Mouse (Mus musculus): ENCODE results near the gene Trim71. TPM values are rescaled to one million over a fixed set of nuclear protein-coding genes. Genes with fewer than 3 reads are reported as not detected.

The Trim71 gene
- polyA plus RNA-seq, 1 experiment from 2014 or later = 0.35 TPM

DNA sequence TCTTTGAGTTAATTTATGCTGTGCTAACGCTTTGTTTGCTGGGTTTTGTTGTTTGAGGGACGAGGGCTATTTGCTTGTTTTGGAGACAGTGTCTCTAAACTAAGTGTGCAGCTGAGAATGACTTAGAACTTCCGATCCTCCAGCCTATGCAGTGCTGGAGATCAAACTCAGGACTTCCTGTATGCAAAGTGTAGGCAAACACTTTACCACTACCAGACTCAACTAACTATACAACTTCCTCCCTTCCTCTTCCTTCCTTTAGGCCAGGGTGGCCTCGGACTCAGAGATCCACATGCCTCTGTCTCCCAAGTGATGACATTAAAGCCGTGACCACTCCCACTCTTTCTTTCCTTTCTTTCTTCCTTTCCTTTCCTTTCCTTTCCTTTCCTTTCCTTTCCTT is 9.4 kb upstream of the Trim71 start:
- Histone ChIP-seq H3K27me3 (replicated peaks) (no peaks in the 10 kb centered on the region), H3K9me3 (replicated peaks) (no peaks in the 10 kb centered on the region), H3K4me1 (no peaks in the 10 kb centered on the region), H3K4me3 (replicated peaks) (no peak overlapping the region), H3K4me2 (no peak overlapping the region), H3K9ac (replicated peaks) (no peak overlapping the region), H3K27ac (replicated peaks) (no peak overlapping the region), H3K36me3 (no peaks in the 10 kb centered on the region)
- WGBS = 61% methylated on average over 5 of the region's 5 CpGs
- no peak for ATAC-seq (ENCODE audit: low FRiP score)

GRCm38 (mm10) chr9:114568682-114569474 is 4.7 kb upstream of the Trim71 start:
- H3K27me3 ChIP-seq (replicated peaks) = no peaks in the 10 kb centered on the region
- 94% methylated on average over 5 of the region's 5 CpGs for WGBS
- no peak for ATAC-seq (ENCODE audit: low FRiP score)
- no peaks in the 10 kb centered on the region for H3K36me3 ChIP-seq
- no peak overlapping the region for H3K4me2 ChIP-seq
- H3K4me1 ChIP-seq = peaks cover 8% of the 10 kb centered on the region; the same call in 1 of the 2 replicates
- H3K27ac ChIP-seq (replicated peaks) = no peak overlapping the region
- no peak overlapping the region for H3K9ac ChIP-seq (replicated peaks)
- H3K9me3 ChIP-seq (replicated peaks) = no peaks in the 10 kb centered on the region
- H3K4me3 ChIP-seq (replicated peaks) = no peak overlapping the region

- H3K9ac ChIP-seq (replicated peaks) = no peak overlapping the region
- H3K27me3 ChIP-seq (replicated peaks) = peaks cover 36% of the 10 kb centered on the region
- under 1% methylated on average over 10 of the region's 10 CpGs for WGBS
- no peak overlapping the region for H3K27ac ChIP-seq (replicated peaks)
- no peaks in the 10 kb centered on the region for H3K9me3 ChIP-seq (replicated peaks)
- no peaks in the 10 kb centered on the region for H3K36me3 ChIP-seq
- H3K4me1 ChIP-seq = peaks cover 43% of the 10 kb centered on the region
- no peak for ATAC-seq (ENCODE audit: low FRiP score)
- H3K4me2 ChIP-seq = peak overlapping the region; percentile 94
- H3K4me3 ChIP-seq (replicated peaks) = peak overlapping the region; percentile 67
These were observed 498 bp upstream of the Trim71 start for GRCm38 (mm10) chr9:114564667-114565066.

DNA sequence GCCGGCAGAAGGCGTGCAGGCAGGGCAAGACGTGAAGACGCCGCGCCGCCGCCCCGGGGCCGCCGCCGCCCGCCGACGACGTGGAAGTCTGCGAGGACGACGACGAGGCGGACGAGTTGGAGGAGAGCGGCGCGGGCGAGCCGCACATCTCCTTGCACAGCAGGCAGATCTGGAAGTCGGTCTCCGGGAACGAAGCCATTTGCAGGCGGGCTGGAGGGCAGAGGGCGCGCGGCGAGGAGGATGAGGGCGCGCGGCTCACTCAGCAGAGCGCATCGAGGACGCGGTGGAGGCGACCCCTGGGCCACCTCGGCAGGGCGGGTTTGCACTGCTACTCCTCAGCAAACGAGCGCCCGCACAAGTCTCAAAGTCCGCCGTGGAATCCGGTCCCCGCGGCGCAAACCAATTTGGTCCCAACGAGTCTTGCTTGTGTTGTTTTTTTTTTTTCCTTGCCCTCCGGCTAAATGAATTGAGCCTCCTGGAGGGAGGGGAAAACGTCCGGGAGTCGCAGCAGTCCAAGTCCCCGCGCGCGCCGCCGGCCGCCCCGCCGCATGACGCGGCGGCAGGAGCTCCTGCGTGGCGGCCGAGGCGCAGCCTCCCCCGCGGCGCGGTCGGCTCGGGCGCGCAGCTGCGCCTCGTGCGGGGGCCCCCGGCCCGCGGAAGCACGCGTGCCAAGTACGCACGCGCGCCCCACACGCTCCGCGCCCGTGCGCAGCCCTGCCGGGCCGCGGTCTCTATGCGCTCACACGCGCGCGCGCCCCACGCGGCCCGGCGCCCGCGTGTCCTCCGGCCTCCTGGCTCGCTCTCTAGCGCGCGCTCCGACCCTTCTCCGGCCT is 1.0 kb downstream of the Trim71 start:
- Histone ChIP-seq H3K9me3 (replicated peaks) (no peaks in the 10 kb centered on the region), H3K4me1 (peaks cover 43% of the 10 kb centered on the region), H3K27ac (replicated peaks) (peak overlapping the region; percentile 74), H3K9ac (replicated peaks) (peak overlapping the region; percentile 68), H3K36me3 (no peaks in the 10 kb centered on the region), H3K4me3 (replicated peaks) (peak overlapping the region; percentile 67), H3K27me3 (replicated peaks) (peaks cover 51% of the 10 kb centered on the region), H3K4me2 (peak overlapping the region; percentile 94)
- peak; percentile 89 for ATAC-seq (ENCODE audit: low FRiP score)
- WGBS = under 1% methylated on average over 97 of the region's 122 CpGs

GRCm38 (mm10) chr9:114562031-114562918 is 1.9 kb downstream of the Trim71 start:
- ATAC-seq (ENCODE audit: low FRiP score) = no peak
- Histone ChIP-seq H3K4me2 (peak overlapping the region; percentile 94), H3K27me3 (replicated peaks) (peaks cover 54% of the 10 kb centered on the region), H3K9me3 (replicated peaks) (no peaks in the 10 kb centered on the region), H3K36me3 (no peaks in the 10 kb centered on the region), H3K4me3 (replicated peaks) (peak overlapping the region; percentile 67), H3K4me1 (peaks cover 43% of the 10 kb centered on the region), H3K27ac (replicated peaks) (no peak overlapping the region), H3K9ac (replicated peaks) (no peak overlapping the region)
- under 1% methylated on average over 82 of the region's 101 CpGs for WGBS

- Histone ChIP-seq H3K9ac (replicated peaks) (no peak overlapping the region), H3K27ac (replicated peaks) (no peak overlapping the region), H3K4me3 (replicated peaks) (peak overlapping the region; percentile 67), H3K9me3 (replicated peaks) (no peaks in the 10 kb centered on the region), H3K4me2 (peak overlapping the region; percentile 94), H3K36me3 (no peaks in the 10 kb centered on the region), H3K27me3 (replicated peaks) (peaks cover 57% of the 10 kb centered on the region), H3K4me1 (peaks cover 43% of the 10 kb centered on the region)
- 3% methylated on average over 12 of the region's 12 CpGs for WGBS
- ATAC-seq (ENCODE audit: low FRiP score) = no peak
These were observed 2.5 kb downstream of the Trim71 start for GRCm38 (mm10) chr9:114561671-114561971.

GRCm38 (mm10) chr9:114560771-114561670 is 3.1 kb downstream of the Trim71 start:
- ATAC-seq (ENCODE audit: low FRiP score) = no peak
- H3K9me3 ChIP-seq (replicated peaks) = no peaks in the 10 kb centered on the region
- no peak overlapping the region for H3K27ac ChIP-seq (replicated peaks)
- H3K36me3 ChIP-seq = no peaks in the 10 kb centered on the region
- 2% methylated on average over 36 of the region's 36 CpGs for WGBS
- peak overlapping the region; percentile 67 for H3K4me3 ChIP-seq (replicated peaks)
- H3K27me3 ChIP-seq (replicated peaks) = peaks cover 57% of the 10 kb centered on the region
- H3K4me2 ChIP-seq = peak overlapping the region; percentile 94
- H3K9ac ChIP-seq (replicated peaks) = no peak overlapping the region
- peaks cover 43% of the 10 kb centered on the region for H3K4me1 ChIP-seq

DNA sequence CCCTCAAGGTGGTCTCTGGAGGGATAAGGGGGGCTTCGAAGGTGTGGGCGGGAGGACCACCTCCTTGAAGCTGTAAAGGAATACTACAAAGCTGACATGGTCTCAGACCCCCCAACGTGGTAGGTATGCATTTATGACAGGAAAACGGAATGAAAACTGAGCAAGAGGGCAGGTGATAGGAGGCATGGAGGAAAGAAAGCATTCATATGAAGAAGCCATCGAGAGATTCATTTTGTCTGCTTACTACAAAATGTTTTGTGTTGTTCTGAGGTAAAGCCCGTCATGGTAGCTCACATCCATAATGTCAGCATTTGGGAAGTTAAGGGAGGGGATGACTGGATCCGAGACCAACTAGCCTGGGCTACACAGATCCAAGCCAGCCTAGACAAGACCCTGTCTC is 4.0 kb downstream of the Trim71 start:
- Histone ChIP-seq H3K4me1 (peaks cover 43% of the 10 kb centered on the region), H3K4me3 (replicated peaks) (0 out of 2 replicates have a peak overlapping the region, but pooled peaks have one; percentile 67), H3K4me2 (peak overlapping the region; percentile 94; the same call in 1 of the 2 replicates), H3K27ac (replicated peaks) (no peak overlapping the region), H3K9ac (replicated peaks) (no peak overlapping the region), H3K27me3 (replicated peaks) (peaks cover 57% of the 10 kb centered on the region), H3K9me3 (replicated peaks) (no peaks in the 10 kb centered on the region), H3K36me3 (no peaks in the 10 kb centered on the region)
- WGBS = 11% methylated on average over 7 of the region's 7 CpGs
- ATAC-seq (ENCODE audit: low FRiP score) = no peak

DNA sequence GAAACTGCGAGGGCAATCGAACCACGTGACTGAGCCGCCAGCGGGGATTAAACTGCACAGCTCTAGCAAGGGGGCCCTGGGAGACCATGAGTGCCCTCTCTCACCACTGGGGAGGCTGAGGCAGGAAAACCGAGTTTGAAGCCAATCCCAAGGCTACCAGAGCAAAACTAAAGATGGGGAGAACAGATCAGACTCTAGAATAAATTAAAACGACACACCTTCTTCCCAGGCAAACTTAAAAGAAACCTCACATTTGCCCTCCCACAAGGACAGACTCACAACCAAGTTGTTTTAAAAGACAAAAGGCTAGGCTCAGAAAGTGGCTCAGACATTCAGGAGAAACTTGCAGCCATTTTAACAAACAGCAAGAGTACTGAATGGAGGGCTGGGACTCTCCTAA is 7.1 kb downstream of the Trim71 start:
- Histone ChIP-seq H3K36me3 (no peaks in the 10 kb centered on the region), H3K4me2 (no peak overlapping the region), H3K9ac (replicated peaks) (no peak overlapping the region), H3K27me3 (replicated peaks) (peaks cover 45% of the 10 kb centered on the region), H3K4me3 (replicated peaks) (no peak overlapping the region), H3K27ac (replicated peaks) (no peak overlapping the region), H3K9me3 (replicated peaks) (no peaks in the 10 kb centered on the region), H3K4me1 (peaks cover 24% of the 10 kb centered on the region)
- no peak for ATAC-seq (ENCODE audit: low FRiP score)
- 15% methylated on average over 7 of the region's 7 CpGs for WGBS

GRCm38 (mm10) chr9:114556276-114556855 is 7.8 kb downstream of the Trim71 start:
- no peak overlapping the region for H3K4me2 ChIP-seq
- H3K9ac ChIP-seq (replicated peaks) = no peak overlapping the region
- no peaks in the 10 kb centered on the region for H3K9me3 ChIP-seq (replicated peaks)
- H3K4me3 ChIP-seq (replicated peaks) = no peak overlapping the region
- peaks cover 17% of the 10 kb centered on the region for H3K4me1 ChIP-seq
- H3K27me3 ChIP-seq (replicated peaks) = peaks cover 38% of the 10 kb centered on the region
- H3K36me3 ChIP-seq = no peaks in the 10 kb centered on the region
- WGBS = 36% methylated on average over 10 of the region's 10 CpGs
- H3K27ac ChIP-seq (replicated peaks) = no peak overlapping the region
- no peak for ATAC-seq (ENCODE audit: low FRiP score)

Measured in neural tube, embryonic 15.5 days (tissue).